Mouse (Mus musculus): ENCODE data around the gene Gtf2i.

Gtf2i gene

DNA sequence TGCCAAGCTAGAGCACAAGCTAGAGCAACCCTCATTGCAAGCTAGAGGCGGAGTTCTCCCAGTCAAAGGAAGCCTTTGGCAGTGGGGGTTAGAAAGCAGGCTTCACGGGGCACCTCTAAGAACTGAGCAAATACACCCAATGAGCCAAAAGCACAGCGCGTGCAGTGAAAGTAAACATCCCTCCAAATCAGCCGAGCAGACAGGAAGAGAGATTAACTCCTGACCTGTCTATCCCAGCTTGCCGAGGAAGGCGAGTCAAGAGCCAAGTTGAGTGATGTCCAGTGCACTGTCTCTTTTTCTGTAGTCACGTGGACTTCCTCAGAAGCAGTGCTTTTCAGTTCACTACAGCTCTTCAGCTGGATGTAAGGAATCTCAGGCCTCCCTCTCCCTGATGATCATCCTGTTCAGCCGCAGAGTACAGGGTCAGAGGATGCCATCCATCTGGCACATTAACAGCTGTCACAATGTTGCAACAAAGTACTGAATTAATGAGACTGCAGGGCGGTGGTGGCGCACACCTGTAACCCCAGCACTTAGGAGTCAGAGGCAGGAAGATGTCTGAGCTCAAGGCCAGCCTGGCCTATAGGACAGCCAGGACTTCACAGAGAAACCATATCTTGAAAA, 104.5 kb downstream of the Gtf2i start:
- DNase-seq (ENCODE audit: low read depth, low spot score), result no peak

GRCm38 (mm10) chr5:134206721-134207120, 107.8 kb downstream of the Gtf2i start:
- DNase-seq (ENCODE audit: low read depth, low spot score), result no peak

DNA sequence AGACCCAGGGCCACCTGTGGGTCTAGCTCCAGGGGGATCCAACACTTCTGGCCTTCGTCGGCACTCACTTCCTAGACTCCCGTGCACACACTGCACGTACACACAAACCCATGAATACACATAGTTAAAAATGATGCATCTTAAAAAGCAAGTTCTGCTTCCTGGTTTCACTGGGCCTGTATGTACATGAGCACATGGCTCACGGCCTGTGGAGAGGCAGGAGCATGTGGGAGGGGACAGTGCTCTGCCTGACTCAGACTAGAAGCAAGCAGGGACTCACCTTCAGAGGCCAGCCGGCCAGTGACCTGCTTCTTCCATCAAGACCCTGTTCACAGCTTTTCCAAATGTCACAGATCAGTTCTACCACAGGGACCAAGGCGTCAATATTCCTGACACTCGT, 120.9 kb downstream of the Gtf2i start:
- DNase-seq (ENCODE audit: low read depth, low spot score), result no peak

GRCm38 (mm10) chr5:134188571-134188970, 126.0 kb downstream of the Gtf2i start:
- DNase-seq (ENCODE audit: low read depth, low spot score), result peak; percentile 47
